Mouse (Mus musculus) forebrain, embryonic 13.5 days (tissue): ENCODE results near the gene Igdcc3. TPM values are rescaled to one million over a fixed set of nuclear protein-coding genes. Genes with fewer than 3 reads are reported as not detected.

Experiments
- ATAC-seq: fragments of 200-750 bp; cut with Nextera tagmentation; 2 replicates; pipeline ENCODE4 v1.8.0; 2017
- H3K27ac ChIP-seq: fragments of 300-500 bp; sonication (generic); 2 replicates; pipeline ENCODE4 v1.5.1; 2015; ENCODE audit warnings: inconsistent platforms, mild to moderate bottlenecking, moderate library complexity
- H3K27me3 ChIP-seq: fragments of 300-500 bp; sonication (generic); 2 replicates; pipeline ENCODE4 v1.6.1; 2015; ENCODE audit warnings: mild to moderate bottlenecking, inconsistent platforms
- H3K36me3 ChIP-seq: fragments of 300-500 bp; sonication (generic); 2 replicates; pipeline ENCODE4 v1.6.1; 2015; ENCODE audit warnings: mild to moderate bottlenecking, inconsistent platforms; ENCODE audit not compliant: poor library complexity, severe bottlenecking
- H3K4me1 ChIP-seq: fragments of 300-500 bp; sonication (generic); 2 replicates; pipeline ENCODE4 v1.6.1; 2015; ENCODE audit warnings: inconsistent platforms
- H3K4me2 ChIP-seq: fragments of 300-500 bp; sonication (generic); 2 replicates; pipeline ENCODE4 v1.6.1; 2015; ENCODE audit warnings: inconsistent platforms, mild to moderate bottlenecking, moderate library complexity
- H3K4me3 ChIP-seq: fragments of 300-500 bp; sonication (generic); 2 replicates; pipeline ENCODE4 v1.5.1; 2015; ENCODE audit warnings: mild to moderate bottlenecking, inconsistent platforms
- H3K9ac ChIP-seq: fragments of 300-500 bp; sonication (generic); 2 replicates; pipeline ENCODE4 v1.6.1; 2015; ENCODE audit warnings: mild to moderate bottlenecking, inconsistent platforms
- H3K9me3 ChIP-seq: fragments of 300-500 bp; sonication (generic); replicated peaks from 2 replicates; pipeline ENCODE4 v1.6.1; 2016; ENCODE audit warnings: inconsistent platforms
- WGBS: fragments of 180-500 bp; shearing (Covaris S2); methylation state at CpG from one replicate; pipeline ENCODE4 v1.1.7; 2015; 5-methylcytosine and 5-hydroxymethylcytosine counted together
- polyA plus RNA-seq: library from polyadenylated mRNA; unstranded; fragments of >200 nt; fragmentation: Nextera tagmentation; extraction: Ambion mirVana; gene quantifications from 2 replicates; pipeline ENCODE4 v1.2.1, GENCODE M21; 2015

Igdcc3 gene
- polyA plus RNA-seq, 1 experiment from 2014 or later, result 13.2 TPM

- Histone ChIP-seq H3K27ac (peak overlapping the region; percentile 97), H3K9me3 (no peaks in the 10 kb centered on the region), H3K4me2 (peak overlapping the region; percentile 44), H3K27me3 (no peaks in the 10 kb centered on the region; the same call in 1 of the 2 replicates), H3K9ac (peak overlapping the region; percentile 50), H3K4me3 (no peak overlapping the region), H3K4me1 (peaks cover 64% of the 10 kb centered on the region), H3K36me3 (peaks cover 49% of the 10 kb centered on the region)
- WGBS, result 33% methylated on average over 17 of the region's 17 CpGs
- ATAC-seq, result no peak
These were observed 39.0 kb downstream of the Igdcc3 start for GRCm38 (mm10) chr9:65179817-65180624.

GRCm38 (mm10) chr9:65188599-65188998, 47.6 kb downstream of the Igdcc3 start:
- Histone ChIP-seq H3K4me1 (peaks cover 13% of the 10 kb centered on the region), H3K27me3 (no peaks in the 10 kb centered on the region; the same call in 1 of the 2 replicates), H3K9ac (no peak overlapping the region), H3K27ac (no peak overlapping the region), H3K4me2 (no peak overlapping the region), H3K4me3 (no peak overlapping the region), H3K36me3 (peaks cover 27% of the 10 kb centered on the region), H3K9me3 (no peaks in the 10 kb centered on the region)
- peak; percentile 66 for ATAC-seq
- WGBS, result 0% methylated on average over 3 of the region's 3 CpGs

- Histone ChIP-seq H3K4me3 (no peak overlapping the region), H3K9me3 (no peaks in the 10 kb centered on the region), H3K27ac (no peak overlapping the region), H3K4me2 (no peak overlapping the region), H3K36me3 (peaks cover 10% of the 10 kb centered on the region), H3K4me1 (peaks cover 20% of the 10 kb centered on the region), H3K9ac (no peak overlapping the region), H3K27me3 (no peaks in the 10 kb centered on the region)
- no peak for ATAC-seq
- WGBS, result 59% methylated on average over 7 of the region's 7 CpGs
These were observed 49.3 kb downstream of the Igdcc3 start for GRCm38 (mm10) chr9:65190306-65190705.

GRCm38 (mm10) chr9:65191389-65191754, 50.4 kb downstream of the Igdcc3 start:
- H3K9ac ChIP-seq, result peak overlapping the region; percentile 27; the same call in 1 of the 2 replicates
- WGBS, result 22% methylated on average over 2 of the region's 2 CpGs
- no peak overlapping the region for H3K4me3 ChIP-seq
- H3K36me3 ChIP-seq, result no peaks in the 10 kb centered on the region
- no peak overlapping the region for H3K4me2 ChIP-seq
- H3K9me3 ChIP-seq, result no peaks in the 10 kb centered on the region
- ATAC-seq, result no peak
- H3K27me3 ChIP-seq, result no peaks in the 10 kb centered on the region
- H3K27ac ChIP-seq, result no peak overlapping the region; the same call in 1 of the 2 replicates
- H3K4me1 ChIP-seq, result peaks cover 31% of the 10 kb centered on the region

- H3K36me3 ChIP-seq, result no peaks in the 10 kb centered on the region
- no peaks in the 10 kb centered on the region for H3K9me3 ChIP-seq
- WGBS, result 11% methylated on average over 8 of the region's 8 CpGs
- H3K27ac ChIP-seq, result no peak overlapping the region; the same call in 1 of the 2 replicates
- no peaks in the 10 kb centered on the region for H3K27me3 ChIP-seq
- no peak for ATAC-seq
- H3K9ac ChIP-seq, result peak overlapping the region; percentile 27; the same call in 1 of the 2 replicates
- H3K4me1 ChIP-seq, result peaks cover 33% of the 10 kb centered on the region
- H3K4me3 ChIP-seq, result no peak overlapping the region
- H3K4me2 ChIP-seq, result no peak overlapping the region
These were observed 50.9 kb downstream of the Igdcc3 start for GRCm38 (mm10) chr9:65191755-65192469.

- Histone ChIP-seq H3K27me3 (no peaks in the 10 kb centered on the region), H3K4me3 (no peak overlapping the region), H3K4me1 (peaks cover 36% of the 10 kb centered on the region), H3K9me3 (no peaks in the 10 kb centered on the region), H3K36me3 (no peaks in the 10 kb centered on the region), H3K4me2 (no peak overlapping the region), H3K27ac (no peak overlapping the region), H3K9ac (no peak overlapping the region)
- WGBS, result 75% methylated on average over 12 of the region's 12 CpGs
- no peak for ATAC-seq
These were observed 52.2 kb downstream of the Igdcc3 start for GRCm38 (mm10) chr9:65193214-65193613.

GRCm38 (mm10) chr9:65195053-65195452, 54.1 kb downstream of the Igdcc3 start, which contains the start of gene Parp16:
Gene Parp16, plus strand, starts transcription at chr9:65195353.
- no peak within 1 kb of the TSS for H3K4me3 ChIP-seq
- WGBS, result 82% methylated on average over 4 of the region's 4 CpGs
- no peak for ATAC-seq
- peaks cover 36% of the 10 kb centered on the region for H3K4me1 ChIP-seq
- H3K9me3 ChIP-seq, result no peaks in the 10 kb centered on the region
- H3K4me2 ChIP-seq, result peak within 1 kb of the TSS; percentile 34
- H3K27me3 ChIP-seq, result no peaks in the 10 kb centered on the region
- H3K9ac ChIP-seq, result peak within 1 kb of the TSS; percentile 40
- H3K27ac ChIP-seq, result peak within 1 kb of the TSS; percentile 92
- H3K36me3 ChIP-seq, result no peaks in the 10 kb centered on the region

- Histone ChIP-seq H3K9ac (peak overlapping the region; percentile 40), H3K27ac (peak overlapping the region; percentile 92), H3K36me3 (no peaks in the 10 kb centered on the region), H3K4me1 (peaks cover 36% of the 10 kb centered on the region), H3K9me3 (no peaks in the 10 kb centered on the region), H3K4me3 (no peak overlapping the region), H3K4me2 (0 out of 2 replicates have a peak overlapping the region, but pooled peaks have one; percentile 34), H3K27me3 (no peaks in the 10 kb centered on the region)
- ATAC-seq, result no peak
- 41% methylated on average over 8 of the region's 8 CpGs for WGBS
These were observed 54.6 kb downstream of the Igdcc3 start for GRCm38 (mm10) chr9:65195621-65195981.

- Histone ChIP-seq H3K9ac (peak overlapping the region; percentile 41), H3K4me3 (peak overlapping the region; percentile 20), H3K27ac (peak overlapping the region; percentile 92), H3K27me3 (no peaks in the 10 kb centered on the region), H3K4me1 (peaks cover 36% of the 10 kb centered on the region), H3K36me3 (no peaks in the 10 kb centered on the region), H3K4me2 (peak overlapping the region; percentile 34), H3K9me3 (no peaks in the 10 kb centered on the region)
- peak; percentile 88 for ATAC-seq
- WGBS, result 3% methylated on average over 9 of the region's 9 CpGs
These were observed 55.2 kb downstream of the Igdcc3 start for GRCm38 (mm10) chr9:65195982-65196737.

- Histone ChIP-seq H3K27me3 (no peaks in the 10 kb centered on the region), H3K9me3 (no peaks in the 10 kb centered on the region), H3K9ac (peak overlapping the region; percentile 41; the same call in 1 of the 2 replicates), H3K27ac (peak overlapping the region; percentile 92; the same call in 1 of the 2 replicates), H3K36me3 (no peaks in the 10 kb centered on the region), H3K4me3 (peak overlapping the region; percentile 20), H3K4me2 (peak overlapping the region; percentile 34), H3K4me1 (peaks cover 28% of the 10 kb centered on the region)
- 21% methylated on average over 26 of the region's 26 CpGs for WGBS
- peak; percentile 70 for ATAC-seq
These were observed 56.0 kb downstream of the Igdcc3 start for GRCm38 (mm10) chr9:65196738-65197569.

GRCm38 (mm10) chr9:65197826-65198225, 56.8 kb downstream of the Igdcc3 start:
- no peak for ATAC-seq
- peaks cover 23% of the 10 kb centered on the region for H3K4me1 ChIP-seq
- H3K9me3 ChIP-seq, result no peaks in the 10 kb centered on the region
- no peak overlapping the region for H3K27ac ChIP-seq
- 87% methylated on average over 6 of the region's 6 CpGs for WGBS
- no peak overlapping the region for H3K4me2 ChIP-seq
- no peaks in the 10 kb centered on the region for H3K36me3 ChIP-seq
- H3K27me3 ChIP-seq, result no peaks in the 10 kb centered on the region
- no peak overlapping the region for H3K4me3 ChIP-seq
- no peak overlapping the region for H3K9ac ChIP-seq
